25 mouse cellular contexts compared by ENCODE assay signal in genomic region chr2:153030422-153030821, GRCm38 (mm10). TPM values are rescaled to one million over a fixed set of nuclear protein-coding genes. Genes with fewer than 3 reads are reported as not detected.
A peak's percentile ranks its signal among the peaks of the same experiment; 100 is the strongest.
DNase-seq lines count a peak whose midpoint lies in the region; ATAC-seq and TF ChIP-seq lines count a peak whose summit lies in the region.
"Had no signal": no experiment of that assay in that cellular context is flagged by ENCODE, and none has a peak within 500 bp of the region (broad histone marks: within the 10 kb centered on the region; RNA-seq: fewer than 3 reads in every experiment).

No protein-coding gene starts in this region.

- H3K4me1 ChIP-seq in hindbrain, embryonic 10.5 days (replicated peaks): peaks cover 24% of the 10 kb centered on the region
- H3K4me1 ChIP-seq in hindbrain, embryonic 15.5 days (replicated peaks): peaks cover 39% of the 10 kb centered on the region
- peaks cover 21% of the 10 kb centered on the region; the same call in 1 of the 2 replicates for H3K4me1 ChIP-seq in midbrain, postnatal 0 days (ENCODE audit: insufficient read depth, low read length)

- no peak for TF ChIP-seq CTCF in midbrain, postnatal 0 days (IDR thresholded peaks at IDR 0.05)

- H3K27ac ChIP-seq in hindbrain, embryonic 10.5 days: no peak overlapping the region
- peak overlapping the region; percentile 93 for H3K27ac ChIP-seq in hindbrain, embryonic 15.5 days (replicated peaks)
- peak overlapping the region; percentile 88; the same call in 1 of the 2 replicates for H3K27ac ChIP-seq in midbrain, postnatal 0 days (ENCODE audit: low read depth, low read length)
- H3K27ac ChIP-seq: forebrain, embryonic 10.5 days; limb, embryonic 12.5 days had no signal

- no peak overlapping the region for H3K9ac ChIP-seq in hindbrain, embryonic 15.5 days
- H3K9ac ChIP-seq in midbrain, postnatal 0 days (replicated peaks; ENCODE audit: low read length, poor library complexity, severe bottlenecking): 0 out of 2 replicates have a peak overlapping the region, but pooled peaks have one; percentile 19
- H3K9ac ChIP-seq: limb, embryonic 12.5 days; liver, postnatal 0 days had no signal

- no peaks in the 10 kb centered on the region for H3K9me3 ChIP-seq in hindbrain, embryonic 10.5 days
- H3K9me3 ChIP-seq in hindbrain, embryonic 15.5 days: no peaks in the 10 kb centered on the region
- no peaks in the 10 kb centered on the region for H3K9me3 ChIP-seq in midbrain, postnatal 0 days (ENCODE audit: low read length)
- H3K9me3 ChIP-seq: forebrain, embryonic 10.5 days; limb, embryonic 12.5 days had no signal

- intact Hi-C loops in left cerebral cortex, postnatal 4 days (cut with DNase I): no loop called here

- peaks cover 52% of the 10 kb centered on the region for H3K27me3 ChIP-seq in hindbrain, embryonic 10.5 days (ENCODE audit: insufficient read depth, poor library complexity, severe bottlenecking)
- H3K27me3 ChIP-seq in hindbrain, embryonic 15.5 days: no peaks in the 10 kb centered on the region
- no peaks in the 10 kb centered on the region for H3K27me3 ChIP-seq in midbrain, postnatal 0 days (ENCODE audit: insufficient read depth, low read length)

- ATAC-seq in hindbrain, embryonic 15.5 days (ENCODE audit: low FRiP score, low read depth): no peak
- ATAC-seq in midbrain, postnatal 0 days (ENCODE audit: low FRiP score): no peak
- ATAC-seq: CD4-positive, CD25-positive, alpha-beta regulatory T cell, adult 4 months; forebrain, embryonic 16.5 days; inflammation-experienced regulatory T-cells, adult 6 months; liver, postnatal 0 days; lung, postnatal 0 days had no signal

- peak overlapping the region; percentile 75 for H3K4me2 ChIP-seq in hindbrain, embryonic 15.5 days
- H3K4me2 ChIP-seq in midbrain, postnatal 0 days (ENCODE audit: low read depth, low read length, poor library complexity, severe bottlenecking): peak overlapping the region; percentile 84
- H3K4me2 ChIP-seq: limb, embryonic 12.5 days; liver, embryonic 11.5 days had no signal

- no peak overlapping the region for H3K4me3 ChIP-seq in hindbrain, embryonic 10.5 days
- no peak overlapping the region for H3K4me3 ChIP-seq in hindbrain, embryonic 15.5 days
- H3K4me3 ChIP-seq in midbrain, postnatal 0 days (ENCODE audit: low read depth, low read length): peak overlapping the region; percentile 72; the same call in 1 of the 2 replicates
- H3K4me3 ChIP-seq: limb, embryonic 12.5 days had no signal

- WGBS in hindbrain, embryonic 10.5 days: 32% methylated on average over 4 of the region's 4 CpGs
- 12% methylated on average over 4 of the region's 4 CpGs for WGBS in hindbrain, embryonic 15.5 days
- WGBS in midbrain, postnatal 0 days: 16% methylated on average over 4 of the region's 4 CpGs

- H3K36me3 ChIP-seq in hindbrain, embryonic 10.5 days: no peaks in the 10 kb centered on the region
- no peaks in the 10 kb centered on the region for H3K36me3 ChIP-seq in hindbrain, embryonic 15.5 days
- H3K36me3 ChIP-seq in midbrain, postnatal 0 days (ENCODE audit: insufficient read depth, low read length): no peaks in the 10 kb centered on the region
- H3K36me3 ChIP-seq: forebrain, embryonic 10.5 days; limb, embryonic 12.5 days had no signal

- peak; percentile 78 for DNase-seq in left cerebral cortex, postnatal 4 days
- DNase-seq in left cerebral cortex, adult 18-20 months (ENCODE audit: low spot score in 2 of 2): no peak
- peak; percentile 23 for DNase-seq in hindbrain, embryonic 10.5 days (ENCODE audit: low spot score)
- peak; percentile 57 for DNase-seq in midbrain, postnatal 0 days (ENCODE audit: low spot score)
- no peak for DNase-seq in right cerebral cortex, postnatal 4 days
- DNase-seq in lung, postnatal 10 days: no peak
- DNase-seq: adrenal gland, postnatal 14 days; gastrocnemius, postnatal 14 days; heart, adult 11 months; kidney, adult 18-20 months; liver, postnatal 0 days; spleen, adult 18-20 months; thymus, postnatal 14 days had no signal

RNA-seq across cellular contexts. Expression of gene Xkr7, which starts 1.2 kb away (rescaled TPM):
- 10 to 100 TPM; 23.2 to 23.4 TPM for total RNA-seq in left cerebral cortex, postnatal 4 days (2021)
- total RNA-seq in left cerebral cortex, adult 18-20 months (2021): 1 to 10 TPM; 5.6 to 6.9 TPM
- 0.73 and 1.1 TPM in 2 replicates for polyA plus RNA-seq in hindbrain, embryonic 10.5 days (2016; fragmentation: Nextera tagmentation; extraction: Ambion mirVana)
- polyA plus RNA-seq in hindbrain, embryonic 15.5 days (2015; fragmentation: Nextera tagmentation; extraction: Ambion mirVana): 1.9 and 2.1 TPM in 2 replicates
- 34.0 and 35.5 TPM in 2 replicates for total RNA-seq in midbrain, postnatal 0 days (2014; rRNA removed)
- polyA plus RNA-seq in midbrain, postnatal 0 days (2015; fragmentation: Nextera tagmentation; extraction: Ambion mirVana): 1.1 and 1.4 TPM in 2 replicates
- total RNA-seq: heart, postnatal 25 days; monocyte, adult 5-6 weeks had no signal
- polyA plus RNA-seq: CD4-positive, CD25-positive, alpha-beta regulatory T cell, adult 4 months; heart, embryonic 14.5 days; inflammation-experienced regulatory T-cells, adult 6 months; kidney, embryonic 16.5 days; limb, embryonic 12.5 days; liver, embryonic 11.5 days; liver, postnatal 0 days; lung, postnatal 0 days had no signal

RNA-seq across cellular contexts. Expression of gene Pdrg1, which starts 15.2 kb away (rescaled TPM):
- 10 to 100 TPM; 91.7 to 92.5 TPM for total RNA-seq in left cerebral cortex, postnatal 4 days (2021)
- total RNA-seq in left cerebral cortex, adult 18-20 months (2021): 10 to 100 TPM; 50.6 to 63.4 TPM
- polyA plus RNA-seq in hindbrain, embryonic 10.5 days (2016; fragmentation: Nextera tagmentation; extraction: Ambion mirVana): 110 and 120 TPM in 2 replicates
- polyA plus RNA-seq in hindbrain, embryonic 15.5 days (2015; fragmentation: Nextera tagmentation; extraction: Ambion mirVana): 234 TPM in 2 replicates
- total RNA-seq in midbrain, postnatal 0 days (2014; rRNA removed): 54.5 and 60.7 TPM in 2 replicates
- 240 and 249 TPM in 2 replicates for polyA plus RNA-seq in midbrain, postnatal 0 days (2015; fragmentation: Nextera tagmentation; extraction: Ambion mirVana)

RNA-seq across cellular contexts. Expression of gene Ccm2l, which starts 35.3 kb away (rescaled TPM):
- 1 to 10 TPM; 3.0 to 4.7 TPM for total RNA-seq in left cerebral cortex, postnatal 4 days (2021)
- total RNA-seq in left cerebral cortex, adult 18-20 months (2021): 1 to 10 TPM; 4.5 to 4.6 TPM
- polyA plus RNA-seq in hindbrain, embryonic 10.5 days (2016; fragmentation: Nextera tagmentation; extraction: Ambion mirVana): 1.3 and 1.8 TPM in 2 replicates
- 2.0 and 2.1 TPM in 2 replicates for polyA plus RNA-seq in hindbrain, embryonic 15.5 days (2015; fragmentation: Nextera tagmentation; extraction: Ambion mirVana)
- total RNA-seq in midbrain, postnatal 0 days (2014; rRNA removed): 4.5 and 7.0 TPM in 2 replicates
- polyA plus RNA-seq in midbrain, postnatal 0 days (2015; fragmentation: Nextera tagmentation; extraction: Ambion mirVana): 1.1 and 1.3 TPM in 2 replicates
- total RNA-seq: monocyte, adult 5-6 weeks had no signal
- polyA plus RNA-seq: CD4-positive, CD25-positive, alpha-beta regulatory T cell, adult 4 months; inflammation-experienced regulatory T-cells, adult 6 months had no signal

Comparison
In these comparisons a context has a peak if more than half of its experiments do, and no peak if none do; other contexts are left out.
1. DNase-seq: peak in left cerebral cortex, postnatal 4 days (single experiment), hindbrain, embryonic 10.5 days (single experiment) and midbrain, postnatal 0 days (single experiment); none in left cerebral cortex, adult 18-20 months (0 of 2), right cerebral cortex, postnatal 4 days (single experiment) and lung, postnatal 10 days (single experiment).